Mouse (Mus musculus) erythroid progenitor cell, adult 5-6 weeks (primary cell): ENCODE measurements around the gene Gm10073. TPM values are rescaled to one million over a fixed set of nuclear protein-coding genes. Genes with fewer than 3 reads are reported as not detected.

Experiments used
- total RNA-seq, 2 experiments: library from RNA; stranded (forward) in 1 of 2; stranded (reverse) in 1 of 2; fragments of 150-400 nt in 1 of 2; fragments of 186-747, 209-891 nt in 1 of 2; gene quantifications; 2 replicates each; pipeline versions ENCODE4 v1.2.3 to v1.2.4; 2015 to 2017; ENCODE audit warnings: low replicate concordance in 2 of 2

The Gm10073 gene
- total RNA-seq, 2 experiments from 2014 or later = 32.7 TPM; not detected in 1

Other genes with a start within 250 kb of the Gm10073 start
- gene Smpd3, start 235.5 kb downstream of the Gm10073 start, total RNA-seq (2015; ENCODE audit: low replicate concordance) = not detected in 2 replicates
- gene Smpd3, start 235.5 kb downstream of the Gm10073 start, total RNA-seq (2017; ENCODE audit: low replicate concordance) = not detected in 2 replicates
- 0.42 and 1.4 TPM in 2 replicates for gene Zfp90, start 158.1 kb downstream of the Gm10073 start, total RNA-seq (2015; ENCODE audit: low replicate concordance)
- 1.4 and 2.2 TPM in 2 replicates for gene Zfp90, start 158.1 kb downstream of the Gm10073 start, total RNA-seq (2017; ENCODE audit: low replicate concordance)
- not detected in 2 replicates for gene 6030452D12Rik, start 72.9 kb downstream of the Gm10073 start, total RNA-seq (2015; ENCODE audit: low replicate concordance)
- not detected in 2 replicates for gene 6030452D12Rik, start 72.9 kb downstream of the Gm10073 start, total RNA-seq (2017; ENCODE audit: low replicate concordance)
- not detected in 2 replicates for gene Cdh3, start 62.6 kb downstream of the Gm10073 start, total RNA-seq (2015; ENCODE audit: low replicate concordance)
- gene Cdh3, start 62.6 kb downstream of the Gm10073 start, total RNA-seq (2017; ENCODE audit: low replicate concordance) = not detected in 2 replicates
- 1.8 TPM in 1 of 2 replicates, not detected in the other for gene Cdh1, start 29.9 kb upstream of the Gm10073 start, total RNA-seq (2015; ENCODE audit: low replicate concordance)
- 0.08 and 0.64 TPM in 2 replicates for gene Cdh1, start 29.9 kb upstream of the Gm10073 start, total RNA-seq (2017; ENCODE audit: low replicate concordance)
- gene Tango6, start 109.6 kb upstream of the Gm10073 start, total RNA-seq (2015; ENCODE audit: low replicate concordance) = 2.1 TPM in 1 of 2 replicates, not detected in the other
- gene Tango6, start 109.6 kb upstream of the Gm10073 start, total RNA-seq (2017; ENCODE audit: low replicate concordance) = 0.15 and 0.77 TPM in 2 replicates